Mouse (Mus musculus) heart, embryonic 14.5 days (tissue): Measurements from ENCODE around the gene Trim71. TPM values are rescaled to one million over a fixed set of nuclear protein-coding genes. Genes with fewer than 3 reads are reported as not detected.
A peak's percentile ranks its signal among the peaks of the same experiment; 100 is the strongest.

Source experiments
- ATAC-seq: fragments of 200-750 bp; cut with Nextera tagmentation; 2 replicates; pipeline ENCODE4 v1.8.0; 2017; ENCODE audit warnings: low read depth, moderate TSS enrichment; ENCODE audit not compliant: insufficient number of reproducible peaks, insufficient read depth, low FRiP score
- H3K27ac ChIP-seq, 2 experiments: fragments of 200-500 bp in 1 of 2; fragments of 300-500 bp in 1 of 2; sonication (generic) in 1 of 2; replicated peaks in 1 of 2; 2 replicates each; pipeline ENCODE4 v1.5.1; 2012 to 2014; ENCODE audit warnings: low read depth in 2 of 2, low read length in 2 of 2, control low read depth in 1 of 2, mild to moderate bottlenecking in 1 of 2, mixed read lengths in 1 of 2; ENCODE audit not compliant: control insufficient read depth in 1 of 2, insufficient read depth in 1 of 2
- H3K27me3 ChIP-seq: fragments of 300-500 bp; sonication (generic); 2 replicates; pipeline ENCODE4 v1.6.1; 2014; ENCODE audit warnings: mild to moderate bottlenecking, low read length, control low read depth; ENCODE audit not compliant: control insufficient read depth, insufficient read depth
- H3K36me3 ChIP-seq: fragments of 300-500 bp; sonication (generic); 2 replicates; pipeline ENCODE4 v1.6.1; 2014; ENCODE audit warnings: mild to moderate bottlenecking, control low read depth, low read length, mixed read lengths; ENCODE audit not compliant: control insufficient read depth, insufficient read depth
- H3K4me1 ChIP-seq, 2 experiments: fragments of 200-500 bp in 1 of 2; fragments of 300-500 bp in 1 of 2; sonication (generic) in 1 of 2; 2 replicates each; pipeline ENCODE4 v1.6.1; 2012 to 2014; ENCODE audit warnings: low read length in 2 of 2, control low read depth in 1 of 2, mixed read lengths in 1 of 2; ENCODE audit not compliant: control insufficient read depth in 2 of 2, insufficient read depth in 2 of 2
- H3K4me2 ChIP-seq: fragments of 300-500 bp; sonication (generic); 2 replicates; pipeline ENCODE4 v1.6.1; 2014; ENCODE audit warnings: mild to moderate bottlenecking, low read length
- H3K4me3 ChIP-seq, 2 experiments: fragments of 200-500 bp in 1 of 2; fragments of 300-500 bp in 1 of 2; sonication (generic) in 1 of 2; 2 replicates each; pipeline ENCODE4 v1.5.1; 2012 to 2014; ENCODE audit warnings: low read length in 2 of 2, mild to moderate bottlenecking in 2 of 2, control low read depth in 1 of 2, low read depth in 1 of 2, moderate library complexity in 1 of 2; ENCODE audit not compliant: control insufficient read depth in 1 of 2, insufficient read depth in 1 of 2
- H3K9ac ChIP-seq: fragments of 300-500 bp; sonication (generic); 2 replicates; pipeline ENCODE4 v1.6.1; 2014; ENCODE audit warnings: mild to moderate bottlenecking, low read length
- H3K9me3 ChIP-seq: fragments of 300-500 bp; sonication (generic); 2 replicates; pipeline ENCODE4 v1.6.1; 2016; ENCODE audit warnings: low read length, control low read depth; ENCODE audit not compliant: control insufficient read depth
- WGBS: fragments of 180-500 bp; shearing (Covaris S2); extraction: QIAGEN DNeasy Blood & Tissue Kit; methylation state at CpG from one replicate; pipeline ENCODE4 v1.1.7; 2014; 5-methylcytosine and 5-hydroxymethylcytosine counted together
- polyA plus RNA-seq: library from polyadenylated mRNA; unstranded; fragments of >200 nt; fragmentation: Nextera tagmentation; extraction: Ambion mirVana; gene quantifications from 2 replicates; pipeline ENCODE4 v1.2.1, GENCODE M21; 2014

The Trim71 gene
- polyA plus RNA-seq, 1 experiment from 2014 or later = not detected

DNA sequence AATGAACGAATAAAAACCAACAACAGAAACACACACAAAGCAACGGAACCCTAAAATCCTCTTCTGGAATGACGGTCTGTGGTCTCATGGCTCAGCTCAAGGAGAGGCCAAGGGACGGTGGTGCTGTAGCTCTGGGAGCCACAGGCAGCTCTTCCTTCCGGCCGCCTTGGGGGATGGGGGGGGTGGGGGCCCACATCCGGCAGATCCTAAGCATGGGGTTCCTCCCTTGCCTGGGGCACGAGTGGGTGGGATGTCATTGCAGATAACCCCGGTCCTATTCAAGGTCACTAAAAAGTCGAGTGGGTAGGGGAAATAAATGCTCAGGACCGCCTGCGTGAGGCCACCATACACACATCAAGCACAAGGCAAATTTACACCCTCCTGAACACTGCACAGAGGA is 17.4 kb downstream of the Trim71 start:
- WGBS = 53% methylated on average over 12 of the region's 12 CpGs
- ATAC-seq = no peak
- H3K36me3 ChIP-seq = no peaks in the 10 kb centered on the region
- no peak overlapping the region for H3K4me3 ChIP-seq
- H3K27ac ChIP-seq = no peak overlapping the region
- peaks cover 16 to 23% of the 10 kb centered on the region in 2 experiments for H3K4me1 ChIP-seq
- no peak overlapping the region for H3K4me2 ChIP-seq
- no peak overlapping the region for H3K9ac ChIP-seq
- no peaks in the 10 kb centered on the region for H3K27me3 ChIP-seq
- no peaks in the 10 kb centered on the region for H3K9me3 ChIP-seq

GRCm38 (mm10) chr9:114544754-114545393 is 19.3 kb downstream of the Trim71 start:
- H3K4me2 ChIP-seq = no peak overlapping the region
- WGBS = 42% methylated on average over 9 of the region's 9 CpGs
- no peak overlapping the region for H3K4me3 ChIP-seq
- no peak overlapping the region for H3K27ac ChIP-seq
- H3K36me3 ChIP-seq = no peaks in the 10 kb centered on the region
- no peaks in the 10 kb centered on the region for H3K27me3 ChIP-seq
- no peak overlapping the region for H3K9ac ChIP-seq
- peaks cover 23 to 33% of the 10 kb centered on the region in 2 experiments for H3K4me1 ChIP-seq
- no peaks in the 10 kb centered on the region for H3K9me3 ChIP-seq
- ATAC-seq = no peak

DNA sequence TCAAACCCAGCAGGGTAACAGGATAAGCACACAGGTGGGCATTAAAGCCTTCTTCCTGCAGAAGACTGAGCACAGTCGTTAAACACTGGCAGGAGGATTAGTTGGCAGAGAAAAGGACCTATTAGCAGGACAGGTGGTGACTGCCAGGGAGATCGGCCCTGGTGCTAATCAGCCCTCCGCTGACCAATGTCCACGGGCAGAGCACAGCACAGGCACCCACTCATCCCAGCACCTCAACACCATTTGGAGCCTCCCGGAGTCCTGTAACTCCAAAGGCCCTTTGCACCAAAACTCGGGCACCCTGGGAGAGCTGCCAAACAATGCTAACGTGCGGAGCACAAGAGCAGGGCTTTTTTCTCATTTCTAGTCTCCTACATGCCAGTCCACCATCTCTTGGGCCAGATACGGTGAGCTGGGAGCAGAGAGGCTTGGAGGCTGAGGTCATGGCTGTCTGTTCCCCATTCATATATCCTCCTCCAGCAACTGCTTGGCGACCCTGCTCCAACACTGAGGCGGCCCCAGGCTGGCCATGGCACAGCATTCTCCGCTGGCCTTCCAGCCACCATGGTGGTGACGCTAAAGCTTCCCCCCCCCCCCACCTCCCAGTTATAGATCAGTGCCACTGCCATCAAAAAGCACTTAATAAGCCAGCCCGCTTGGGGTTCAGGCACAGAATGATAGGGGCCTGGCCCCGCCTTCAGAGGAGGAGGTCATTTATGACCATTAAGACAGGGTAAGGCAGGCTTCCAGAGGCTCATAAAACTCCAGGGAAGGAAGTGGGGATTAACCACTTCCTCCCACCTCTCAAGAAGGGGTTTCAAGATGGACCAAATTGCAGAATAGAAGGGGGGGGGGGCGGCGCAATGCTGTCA is 20.1 kb downstream of the Trim71 start:
- no peak overlapping the region for H3K27ac ChIP-seq
- no peaks in the 10 kb centered on the region for H3K9me3 ChIP-seq
- no peaks in the 10 kb centered on the region for H3K36me3 ChIP-seq
- H3K4me2 ChIP-seq = no peak overlapping the region
- no peak overlapping the region for H3K9ac ChIP-seq
- peaks cover 21 to 33% of the 10 kb centered on the region in 2 experiments for H3K4me1 ChIP-seq
- ATAC-seq = no peak
- H3K27me3 ChIP-seq = no peaks in the 10 kb centered on the region
- no peak overlapping the region for H3K4me3 ChIP-seq
- 64% methylated on average over 17 of the region's 17 CpGs for WGBS

DNA sequence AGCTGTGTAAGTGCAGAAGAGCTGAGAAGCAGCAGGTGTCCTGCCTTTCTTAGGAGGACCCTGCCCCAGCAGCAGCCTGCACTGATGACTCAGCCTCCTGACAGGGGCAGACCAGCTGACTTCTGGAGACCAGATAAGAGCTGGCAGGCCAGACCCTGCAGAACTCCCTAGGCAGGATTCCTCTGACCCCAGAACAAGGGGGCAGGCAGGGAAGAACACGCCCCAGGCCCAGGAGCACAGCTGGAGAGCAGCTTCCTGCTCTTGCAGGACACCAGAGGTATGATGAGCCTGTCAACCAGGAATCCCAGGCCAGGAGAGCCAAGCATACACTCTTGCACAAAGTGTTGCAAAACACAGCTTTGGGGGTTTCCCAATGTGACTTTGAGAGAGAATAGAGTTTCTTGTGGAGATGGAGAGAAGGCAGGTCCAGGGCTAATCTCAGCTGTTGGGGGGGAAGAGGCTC is 22.9 kb downstream of the Trim71 start:
- no peak overlapping the region for H3K9ac ChIP-seq
- no peak overlapping the region for H3K4me2 ChIP-seq
- no peaks in the 10 kb centered on the region for H3K36me3 ChIP-seq
- no peak overlapping the region for H3K27ac ChIP-seq
- H3K9me3 ChIP-seq = no peaks in the 10 kb centered on the region
- H3K4me3 ChIP-seq = no peak overlapping the region
- 0% methylated on average over 1 of the region's 1 CpGs for WGBS
- no peaks in the 10 kb centered on the region for H3K27me3 ChIP-seq
- ATAC-seq = peak; percentile 37; the same call in 1 of the 2 replicates
- H3K4me1 ChIP-seq = peaks cover 25 to 31% of the 10 kb centered on the region in 2 experiments

DNA sequence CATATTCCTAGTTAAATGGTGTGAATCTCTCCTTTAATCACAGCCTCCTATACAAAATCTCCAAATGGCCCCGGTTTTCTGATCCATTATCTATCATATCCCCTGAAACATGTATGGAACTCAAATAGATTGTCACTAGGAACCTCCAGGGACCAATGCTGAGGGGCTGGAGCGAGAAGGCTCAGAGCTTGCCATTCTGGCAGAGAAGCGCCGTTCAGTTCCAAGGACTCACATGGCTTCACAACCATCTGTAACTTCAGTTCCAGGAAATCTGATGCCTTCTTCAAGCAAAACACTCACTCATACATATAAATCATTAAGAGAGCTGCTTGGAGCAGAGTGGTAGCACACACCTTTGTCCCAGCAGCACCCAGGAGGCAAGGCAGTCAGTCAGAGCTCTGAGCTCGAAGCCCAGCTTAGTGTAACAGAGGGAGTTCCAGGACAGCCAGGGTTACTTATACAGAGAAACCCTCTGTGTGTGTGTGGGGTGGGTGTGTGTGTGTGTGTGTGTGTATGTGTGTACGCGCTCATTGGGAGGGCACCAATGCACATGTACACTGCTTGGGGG is 25.1 kb downstream of the Trim71 start:
- Histone ChIP-seq H3K36me3 (no peaks in the 10 kb centered on the region), H3K9me3 (no peaks in the 10 kb centered on the region), H3K4me1 (peaks cover 18 to 22% of the 10 kb centered on the region in 2 experiments), H3K27me3 (no peaks in the 10 kb centered on the region), H3K4me2 (no peak overlapping the region), H3K9ac (no peak overlapping the region), H3K27ac (no peak overlapping the region), H3K4me3 (no peak overlapping the region)
- ATAC-seq = no peak
- WGBS = 82% methylated on average over 7 of the region's 7 CpGs

DNA sequence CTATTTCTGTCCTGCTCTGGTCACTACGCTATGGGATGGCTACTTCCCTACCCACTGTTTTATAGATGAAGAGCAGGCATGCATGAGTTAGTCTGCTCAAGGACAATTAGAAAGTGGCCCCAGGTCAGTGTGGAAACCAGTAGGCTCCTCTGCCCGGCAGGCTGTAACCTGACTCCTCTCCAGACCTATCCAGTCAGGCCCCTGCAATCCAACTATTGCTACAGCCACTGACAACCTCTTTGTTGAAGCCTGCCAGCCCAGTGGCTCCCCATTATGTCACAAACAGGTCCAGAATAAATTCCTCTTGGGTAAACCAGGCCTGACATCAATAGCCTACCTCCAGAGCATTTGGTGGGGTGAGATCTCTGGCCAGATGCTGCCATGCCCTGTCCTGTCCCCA is 27.5 kb downstream of the Trim71 start:
- Histone ChIP-seq H3K4me2 (no peak overlapping the region), H3K27ac (peak overlapping the region; percentile 44 to 55; a peak in 3 of 4 replicates), H3K4me3 (no peak overlapping the region), H3K9ac (no peak overlapping the region), H3K27me3 (no peaks in the 10 kb centered on the region), H3K4me1 (peaks cover 15 to 17% of the 10 kb centered on the region in 2 experiments), H3K36me3 (no peaks in the 10 kb centered on the region), H3K9me3 (no peaks in the 10 kb centered on the region)
- no peak for ATAC-seq
- WGBS = 15% methylated on average over 2 of the region's 2 CpGs

GRCm38 (mm10) chr9:114534747-114535517 is 29.2 kb downstream of the Trim71 start:
- Histone ChIP-seq H3K9me3 (no peaks in the 10 kb centered on the region), H3K4me2 (no peak overlapping the region), H3K4me3 (no peak overlapping the region), H3K9ac (no peak overlapping the region), H3K27me3 (no peaks in the 10 kb centered on the region), H3K27ac (no peak overlapping the region), H3K4me1 (peaks cover 7 to 8% of the 10 kb centered on the region in 2 experiments; a peak in 3 of 4 replicates), H3K36me3 (no peaks in the 10 kb centered on the region)
- WGBS = 73% methylated on average over 9 of the region's 9 CpGs
- no peak for ATAC-seq
